Mouse (Mus musculus): Measurements from ENCODE around the gene Unc93a. TPM values are rescaled to one million over a fixed set of nuclear protein-coding genes. Genes with fewer than 3 reads are reported as not detected.

Unc93a gene
- not detected for polyA plus RNA-seq (2014; fragmentation: Illumina TruSeq; extraction: RNeasy Lipid Tissue Mini Kit (QIAGEN cat#74804); ENCODE audit: low read depth, low replicate concordance)

GRCm38 (mm10) chr17:13131710-13132109 lies at the start of gene Unc93a:
Unc93a (minus strand) TSS chr17:13131810.

DNA sequence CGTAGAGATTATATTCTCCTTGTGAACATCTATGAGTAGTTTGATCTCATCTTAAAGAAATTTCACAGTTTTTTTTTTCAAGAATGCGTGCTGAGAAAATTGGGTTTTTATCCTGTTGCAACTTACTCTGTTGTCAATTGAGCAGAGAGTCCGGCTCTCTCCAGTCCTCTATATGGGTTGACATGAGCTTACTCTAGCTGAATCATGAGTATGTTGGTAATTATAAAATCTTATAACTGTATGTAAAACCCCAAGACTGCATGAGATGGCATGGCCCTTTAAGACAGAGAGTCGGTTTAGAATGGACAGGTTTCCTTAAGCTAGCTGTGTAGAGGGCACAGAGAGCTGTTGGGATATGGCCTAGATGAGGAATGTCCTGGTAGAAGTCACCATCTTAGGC lies 70.8 kb downstream of the Unc93a start, which contains the start of gene Tcp10b:
Gene Tcp10b (plus strand): TSS at position 301 of the 400 bp plus-strand sequence.

Other genes with a start within 250 kb of the Unc93a start
- not detected for gene Pnldc1, start 221.6 kb downstream of the Unc93a start, polyA plus RNA-seq (2014; fragmentation: Illumina TruSeq; extraction: RNeasy Lipid Tissue Mini Kit (QIAGEN cat#74804); ENCODE audit: low read depth, low replicate concordance)
- gene Tcp1, start 216.1 kb downstream of the Unc93a start, polyA plus RNA-seq (2014; fragmentation: Illumina TruSeq; extraction: RNeasy Lipid Tissue Mini Kit (QIAGEN cat#74804); ENCODE audit: low read depth, low replicate concordance): 528 TPM
- 108 TPM for gene Mrpl18, start 215.5 kb downstream of the Unc93a start, polyA plus RNA-seq (2014; fragmentation: Illumina TruSeq; extraction: RNeasy Lipid Tissue Mini Kit (QIAGEN cat#74804); ENCODE audit: low read depth, low replicate concordance)
- gene Acat3, start 191.2 kb downstream of the Unc93a start, polyA plus RNA-seq (2014; fragmentation: Illumina TruSeq; extraction: RNeasy Lipid Tissue Mini Kit (QIAGEN cat#74804); ENCODE audit: low read depth, low replicate concordance): 1.2 TPM
- gene Acat2, start 171.1 kb downstream of the Unc93a start, polyA plus RNA-seq (2014; fragmentation: Illumina TruSeq; extraction: RNeasy Lipid Tissue Mini Kit (QIAGEN cat#74804); ENCODE audit: low read depth, low replicate concordance): 53.4 TPM
- 152 TPM for gene Wtap, start 137.6 kb downstream of the Unc93a start, polyA plus RNA-seq (2014; fragmentation: Illumina TruSeq; extraction: RNeasy Lipid Tissue Mini Kit (QIAGEN cat#74804); ENCODE audit: low read depth, low replicate concordance)
- gene Sod2, start 125.0 kb downstream of the Unc93a start, polyA plus RNA-seq (2014; fragmentation: Illumina TruSeq; extraction: RNeasy Lipid Tissue Mini Kit (QIAGEN cat#74804); ENCODE audit: low read depth, low replicate concordance): 161 TPM
- not detected for gene Gpr31b, start 79.5 kb downstream of the Unc93a start, polyA plus RNA-seq (2014; fragmentation: Illumina TruSeq; extraction: RNeasy Lipid Tissue Mini Kit (QIAGEN cat#74804); ENCODE audit: low read depth, low replicate concordance)
- gene Tcp10b, start 70.7 kb downstream of the Unc93a start, polyA plus RNA-seq (2014; fragmentation: Illumina TruSeq; extraction: RNeasy Lipid Tissue Mini Kit (QIAGEN cat#74804); ENCODE audit: low read depth, low replicate concordance): 0.82 TPM
- not detected for gene Smok2a, start 89.4 kb upstream of the Unc93a start, polyA plus RNA-seq (2014; fragmentation: Illumina TruSeq; extraction: RNeasy Lipid Tissue Mini Kit (QIAGEN cat#74804); ENCODE audit: low read depth, low replicate concordance)
- gene Smok2b, start 98.4 kb upstream of the Unc93a start, polyA plus RNA-seq (2014; fragmentation: Illumina TruSeq; extraction: RNeasy Lipid Tissue Mini Kit (QIAGEN cat#74804); ENCODE audit: low read depth, low replicate concordance): not detected
- not detected for gene Tcp10c, start 222.8 kb upstream of the Unc93a start, polyA plus RNA-seq (2014; fragmentation: Illumina TruSeq; extraction: RNeasy Lipid Tissue Mini Kit (QIAGEN cat#74804); ENCODE audit: low read depth, low replicate concordance)

All from adrenal gland, adult 10 weeks (tissue).